Mouse (Mus musculus) urinary bladder, postnatal 36 days (tissue): ENCODE data around the gene Iffo1.

ENCODE experiments used
- DNase-seq, 2 experiments: peaks; one replicate each; pipeline ENCODE4 v3.0.0; 2022; ENCODE audit warnings: low spot score in 2 of 2, mixed read lengths in 1 of 2

Gene Iffo1

DNA sequence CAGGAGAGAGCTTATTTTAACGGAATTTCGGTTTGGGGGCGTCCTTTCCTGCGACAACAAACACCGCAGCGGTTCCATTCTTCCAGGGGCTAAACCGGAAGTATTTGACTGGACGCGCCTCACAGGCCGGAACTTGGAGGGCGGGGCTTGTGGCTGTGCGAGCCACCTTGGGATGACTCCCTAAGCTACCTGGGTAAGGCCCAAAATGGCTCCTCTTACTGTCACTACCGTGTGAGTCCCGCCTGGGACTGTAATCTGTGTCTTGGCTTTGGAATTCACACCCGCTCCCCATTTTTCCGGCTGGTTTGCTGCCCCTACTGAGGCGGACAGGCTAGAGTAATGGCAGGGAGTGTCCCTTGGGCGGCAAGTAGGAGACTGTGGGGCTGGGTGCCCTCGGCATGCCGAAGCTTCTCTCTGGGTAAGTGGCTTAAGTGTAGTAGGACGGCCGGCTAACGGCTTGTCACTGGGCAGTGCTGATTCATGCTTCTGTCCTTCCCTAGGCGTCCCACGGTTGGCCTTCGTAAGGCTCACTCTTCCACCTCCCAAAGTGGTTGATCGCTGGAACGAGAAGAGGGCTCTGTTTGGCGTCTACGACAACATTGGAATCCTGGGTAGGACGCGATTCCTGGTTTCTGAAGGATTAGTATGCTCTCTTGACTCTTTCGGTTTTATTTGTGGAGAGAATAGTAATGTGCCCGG is 47.1 kb downstream of the Iffo1 start:
- DNase-seq: peak; percentile 87 to 92

- DNase-seq: no peak
These were observed 47.8 kb downstream of the Iffo1 start for GRCm38 (mm10) chr6:125192841-125193240.

GRCm38 (mm10) chr6:125193390-125193789 is 48.3 kb downstream of the Iffo1 start:
- DNase-seq: no peak

DNA sequence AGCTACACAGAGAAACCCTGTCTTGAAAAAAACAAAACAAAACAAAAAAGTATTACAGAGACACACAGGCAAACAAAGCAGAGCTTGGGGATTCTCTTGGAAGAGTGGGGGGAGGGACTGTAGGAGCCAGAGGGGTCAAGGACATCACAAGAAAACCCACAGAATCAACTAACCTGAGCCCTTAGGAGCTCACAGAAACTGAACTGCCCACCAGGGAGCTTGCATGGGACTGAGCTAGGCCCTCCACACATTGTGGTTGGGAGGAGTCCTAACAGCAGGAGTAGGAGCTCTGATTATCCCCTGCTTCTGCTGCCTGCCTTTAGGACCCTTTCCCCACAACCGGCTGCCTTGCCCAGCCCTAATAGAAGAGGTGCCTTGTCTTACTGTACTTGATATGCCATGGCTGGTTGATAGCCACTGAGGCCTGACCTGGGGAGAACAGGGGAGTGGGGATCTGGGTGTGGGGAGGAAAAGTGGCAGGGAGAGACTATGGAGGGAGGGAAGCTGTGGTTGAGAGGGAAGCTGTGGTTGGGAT is 50.6 kb downstream of the Iffo1 start:
- no peak for DNase-seq

DNA sequence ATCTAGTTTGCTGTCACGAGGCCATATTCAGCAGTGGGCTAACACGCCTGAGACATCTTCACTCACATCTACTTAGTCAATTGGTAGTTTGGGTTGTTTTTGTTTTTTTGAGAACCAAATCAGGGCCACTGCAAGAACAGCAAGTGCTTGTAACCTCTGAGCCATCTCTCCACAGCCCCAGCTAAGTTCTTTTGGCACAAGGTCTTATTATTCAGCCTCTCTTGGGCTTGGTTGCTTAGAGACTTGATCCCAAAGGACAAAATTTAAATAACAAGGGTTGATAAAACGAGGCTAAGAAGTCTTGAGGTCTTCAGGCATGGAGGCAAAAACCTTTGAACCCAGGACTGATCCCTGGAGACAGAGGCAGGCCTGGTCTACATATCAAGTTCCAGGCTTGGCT is 51.3 kb downstream of the Iffo1 start:
- DNase-seq: no peak

- DNase-seq: no peak
These were observed 52.1 kb downstream of the Iffo1 start for GRCm38 (mm10) chr6:125197166-125197565.

- no peak for DNase-seq
These were observed 65.4 kb downstream of the Iffo1 start for GRCm38 (mm10) chr6:125210436-125210835.
